Mouse (Mus musculus): ENCODE measurements around the gene Tex26.

DNA sequence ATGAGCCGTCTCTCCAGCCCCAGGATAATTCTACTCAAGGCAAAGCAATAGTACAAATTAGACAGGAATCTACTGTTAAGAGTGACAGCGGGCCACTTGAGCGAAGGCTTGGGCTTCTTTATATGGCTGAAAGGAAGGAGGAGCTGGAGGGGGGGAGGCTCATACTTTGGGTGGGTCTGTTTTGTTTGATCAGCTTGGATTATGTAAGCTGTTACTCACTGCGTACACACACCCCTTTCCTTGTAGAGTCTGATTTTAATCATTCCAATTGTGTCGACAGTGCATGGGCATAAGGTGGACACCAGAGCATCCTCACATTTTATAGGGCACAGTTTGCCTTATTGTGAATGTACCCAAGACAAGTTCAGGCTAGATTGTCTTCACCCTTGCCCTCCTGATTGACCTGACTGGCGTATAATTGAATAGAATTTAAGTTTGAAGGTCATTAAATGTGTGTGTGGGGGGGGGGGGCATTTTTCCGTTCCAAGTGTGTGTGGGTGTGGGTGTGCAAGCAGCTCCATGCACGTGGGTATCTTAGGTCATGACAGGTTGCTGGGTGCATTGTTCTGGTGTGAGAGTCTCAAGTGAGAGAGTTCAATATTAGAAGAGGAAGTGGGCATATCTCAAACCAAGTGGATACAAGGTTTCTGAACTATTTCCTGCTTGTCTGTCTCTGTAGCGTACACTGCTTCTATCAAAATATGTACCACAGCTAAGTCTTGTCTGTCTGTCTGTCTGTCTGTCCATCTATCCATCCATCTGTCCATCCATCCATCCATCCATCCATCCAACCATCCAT, 24.9 kb upstream of the Tex26 start:
- TF ChIP-seq CTCF (IDR thresholded peaks at IDR 0.05; ENCODE audit: extremely low read depth, insufficient read depth, low read length): no peak
- TF ChIP-seq POLR2A (IDR thresholded peaks at IDR 0.05; ENCODE audit: extremely low read depth, insufficient read depth, low read length): no peak

Measured in cortical plate, adult 2 months (tissue).